Mouse (Mus musculus): ENCODE data around the gene Fam57a.
"Not testable (repeated sequence)": the region's sequence is repeated elsewhere in the genome, so short reads cannot be mapped to it uniquely, and the experiment has no call there.

Gene Fam57a

DNA sequence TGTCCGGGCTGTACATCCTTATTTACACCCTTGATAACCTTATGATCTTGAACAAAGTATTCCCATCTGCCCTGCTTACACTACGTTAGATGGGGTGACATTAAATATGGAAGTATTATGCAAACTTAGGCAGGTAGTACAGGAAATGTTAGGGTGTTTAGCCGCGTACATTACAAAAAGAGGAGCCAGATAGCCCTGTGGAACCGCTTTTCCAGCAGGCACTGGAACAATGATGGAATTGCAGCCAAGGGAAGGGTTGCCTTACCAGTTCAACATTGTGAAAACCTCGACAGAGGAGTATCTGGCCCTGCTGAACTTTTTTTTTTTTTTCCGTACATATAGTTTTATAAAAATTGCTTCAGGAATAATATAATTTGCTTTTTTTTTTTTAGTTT is 672 bp downstream of the Fam57a start:
- no peak for DNase-seq (ENCODE audit: low read depth, low spot score)

DNA sequence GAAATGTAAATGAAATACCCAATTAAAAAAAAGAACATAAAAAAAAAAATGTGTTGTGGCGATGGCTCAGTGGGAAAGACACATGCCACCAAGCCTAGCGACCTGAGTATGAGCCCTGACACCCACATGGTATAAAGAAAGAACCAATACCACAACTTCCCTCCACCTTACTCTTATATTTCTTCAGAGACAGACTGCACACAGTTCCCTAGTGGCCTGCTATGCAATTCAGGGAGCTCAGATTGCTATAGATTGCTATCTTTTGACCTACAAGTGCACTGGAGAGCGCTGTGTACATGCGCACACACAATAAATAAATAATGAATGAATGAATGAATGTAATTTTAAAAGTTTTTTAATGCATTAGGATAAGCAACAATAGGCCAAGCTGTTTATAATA is 4.3 kb downstream of the Fam57a start:
- DNase-seq (ENCODE audit: low read depth, low spot score): no peak

DNA sequence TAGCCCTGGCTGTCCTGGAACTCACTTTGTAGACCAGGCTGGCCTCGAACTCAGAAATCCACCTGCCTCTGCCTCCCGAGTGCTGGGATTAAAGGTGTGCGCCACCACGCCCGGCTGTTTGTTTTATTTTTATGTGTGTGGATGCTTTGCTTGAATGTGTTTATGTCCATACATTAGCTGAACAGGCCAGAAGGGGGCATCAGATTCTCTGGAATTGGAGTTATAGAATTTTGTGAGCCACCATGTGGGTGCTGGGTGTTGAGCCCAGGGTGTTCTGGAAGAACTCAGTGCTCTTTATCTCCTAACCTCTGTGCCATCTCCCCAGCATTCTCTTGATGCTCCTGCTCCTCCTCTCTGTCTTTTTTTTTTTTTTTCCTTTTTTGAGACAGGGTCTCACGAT is 7.4 kb downstream of the Fam57a start:
- peak; percentile 17 for DNase-seq (ENCODE audit: low read depth, low spot score)

DNA sequence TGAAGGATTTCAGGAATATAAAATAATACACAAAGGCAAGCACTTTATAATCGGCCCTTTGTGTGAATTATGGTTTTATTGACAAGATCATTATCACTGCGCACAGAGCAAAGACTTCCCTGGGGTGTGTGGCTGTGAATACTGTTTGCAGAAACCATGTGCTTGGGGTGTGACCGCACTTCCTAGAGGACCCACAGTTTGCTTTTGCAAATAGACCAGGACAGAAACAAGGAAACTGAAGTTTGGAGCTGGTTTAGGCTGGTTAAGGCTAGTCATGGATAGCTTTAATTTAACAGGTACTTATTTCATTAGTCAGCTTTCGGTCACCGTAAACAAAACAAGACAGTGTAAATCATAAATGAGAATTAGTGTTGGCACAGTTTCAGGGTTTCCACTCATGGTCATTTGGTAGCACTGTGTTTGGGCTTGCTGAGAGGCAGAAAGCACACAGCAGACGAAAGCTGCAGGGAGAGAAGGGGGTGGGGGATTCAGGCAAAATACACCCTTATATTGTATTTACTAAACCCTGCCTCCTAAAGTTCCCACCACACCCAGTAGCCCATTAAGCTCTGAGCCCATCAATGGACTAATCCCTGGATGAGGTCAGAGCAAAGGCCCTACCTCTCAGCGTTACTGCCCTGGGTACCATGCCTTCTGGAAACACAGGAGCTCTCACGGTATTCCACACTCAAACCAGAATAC is 17.0 kb downstream of the Fam57a start:
- no peak for DNase-seq (ENCODE audit: low read depth, low spot score)

DNA sequence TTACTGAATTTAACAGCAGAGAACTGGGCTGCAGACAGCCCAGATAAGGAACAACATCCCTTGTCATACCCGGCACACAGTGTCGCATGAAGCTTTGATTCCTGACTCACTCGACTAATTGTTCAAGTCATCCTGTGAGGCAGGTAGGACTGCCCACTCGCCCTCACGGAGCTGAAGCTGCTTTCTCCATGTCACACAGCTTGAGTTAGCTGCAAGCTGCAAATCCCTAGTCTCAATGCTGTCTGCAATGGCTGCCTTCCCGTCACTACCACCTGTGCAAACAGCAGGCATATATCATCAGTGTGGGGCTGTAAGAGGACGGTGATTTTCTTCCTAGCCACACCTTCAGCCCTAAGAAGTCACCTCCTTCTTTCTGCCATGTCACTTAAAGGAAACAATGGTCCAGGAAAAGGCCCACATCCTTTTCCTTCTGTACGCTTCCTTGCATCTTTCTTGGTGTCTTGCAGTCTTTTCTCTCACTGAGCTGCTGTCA is 17.6 kb downstream of the Fam57a start:
- no peak for DNase-seq (ENCODE audit: low read depth, low spot score)

DNA sequence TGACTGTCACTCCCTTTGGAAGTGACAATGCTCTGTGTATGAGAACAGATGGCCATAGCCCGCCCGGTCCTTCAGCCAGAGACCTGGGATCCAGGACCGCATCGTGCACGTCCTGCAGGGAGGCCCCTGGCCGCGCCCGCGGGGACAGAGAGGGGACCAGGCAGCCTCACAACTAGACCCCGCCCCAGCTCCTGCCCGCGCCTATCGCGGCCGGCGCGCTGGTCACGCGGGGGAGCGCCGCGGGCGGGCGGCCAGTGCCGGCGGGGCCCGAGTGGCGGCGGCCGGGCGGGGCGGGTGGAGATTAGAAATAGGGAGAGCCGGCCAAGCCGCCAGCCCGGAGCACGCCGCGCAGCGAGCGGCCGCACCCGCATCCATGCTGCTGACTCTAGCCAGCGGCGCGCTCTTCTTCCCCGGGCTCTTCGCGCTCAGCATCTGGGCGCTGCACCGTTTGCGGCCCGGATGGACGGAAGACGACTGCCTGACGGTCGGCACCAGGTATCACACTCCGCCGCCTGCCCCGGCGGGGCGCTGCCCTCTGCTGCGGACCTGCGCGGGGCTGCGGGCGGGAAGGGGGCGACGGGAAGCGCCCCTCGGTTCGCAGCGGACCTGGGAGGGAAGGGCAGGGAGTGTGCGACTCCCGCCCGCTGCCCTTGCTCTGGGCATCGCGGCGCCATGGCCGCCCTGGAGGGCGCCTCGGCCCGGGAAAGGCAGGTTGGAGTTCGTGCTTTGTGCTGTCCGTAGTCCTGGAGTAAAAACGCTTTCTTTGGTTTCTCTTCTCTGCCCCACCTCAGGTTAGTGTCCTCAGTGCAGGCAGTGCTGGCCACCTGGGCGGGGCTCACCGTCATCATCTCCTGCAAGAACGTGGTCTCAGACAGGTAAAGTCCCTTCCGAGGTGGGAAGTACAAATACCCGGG is 22.5 kb downstream of the Fam57a start:
- DNase-seq (ENCODE audit: low read depth, low spot score): peak; percentile 56

DNA sequence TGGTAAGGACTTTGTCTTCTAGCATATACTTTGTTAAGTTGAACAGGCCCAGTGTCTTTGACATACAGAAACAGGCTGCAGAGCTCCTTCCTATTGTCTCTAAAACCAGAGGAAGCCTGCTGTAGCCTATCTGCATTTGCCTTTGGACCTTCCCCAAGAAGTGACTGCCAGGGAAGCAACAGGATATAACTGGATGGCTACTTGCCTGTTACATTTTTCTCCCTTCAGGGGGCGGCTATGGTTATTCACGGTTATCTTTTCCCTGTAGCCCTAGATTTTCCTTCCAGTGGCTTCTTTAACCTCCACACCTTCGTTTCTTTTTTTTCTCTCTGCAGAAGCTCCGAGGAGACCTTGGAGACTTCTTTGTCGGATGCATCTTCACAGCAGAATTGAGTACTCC is 27.3 kb downstream of the Fam57a start:
- no peak for DNase-seq (ENCODE audit: low read depth, low spot score)

DNA sequence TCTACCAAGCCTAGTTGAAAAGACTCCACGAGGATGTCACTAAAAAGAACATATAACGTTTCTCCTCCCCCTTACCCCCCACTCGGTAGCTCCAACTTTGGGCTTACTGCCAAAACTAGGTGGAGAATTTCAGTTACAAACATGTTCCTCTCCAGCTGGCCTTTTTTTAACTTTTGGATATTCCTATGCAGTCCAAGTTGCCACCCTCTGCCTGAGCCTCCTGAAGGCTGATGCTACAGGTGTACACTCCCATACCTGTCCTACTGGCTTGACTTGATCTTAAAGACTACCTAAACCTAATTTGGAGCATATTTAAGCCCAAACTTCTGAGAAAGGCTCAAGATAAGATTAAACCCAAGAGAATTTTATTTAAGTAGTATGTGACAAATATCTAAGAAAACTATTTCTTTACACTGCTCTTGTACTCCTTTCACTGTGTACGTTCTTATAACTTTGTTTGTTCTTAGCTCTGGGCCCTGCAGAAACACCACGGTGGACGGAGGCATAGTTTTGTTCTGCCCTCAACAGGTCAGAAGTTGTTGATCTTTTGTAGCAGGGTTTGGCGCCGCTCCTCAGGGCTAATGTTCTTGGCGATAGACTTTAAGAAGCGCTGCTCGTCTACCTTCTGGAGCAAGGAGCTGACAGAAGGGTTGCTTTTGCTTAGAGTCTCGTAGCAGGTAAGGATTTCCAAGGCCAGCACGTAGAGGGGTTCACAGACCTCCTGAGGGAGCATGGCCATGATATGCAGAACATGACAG is 30.9 kb downstream of the Fam57a start:
- DNase-seq (ENCODE audit: low read depth, low spot score): no peak

DNA sequence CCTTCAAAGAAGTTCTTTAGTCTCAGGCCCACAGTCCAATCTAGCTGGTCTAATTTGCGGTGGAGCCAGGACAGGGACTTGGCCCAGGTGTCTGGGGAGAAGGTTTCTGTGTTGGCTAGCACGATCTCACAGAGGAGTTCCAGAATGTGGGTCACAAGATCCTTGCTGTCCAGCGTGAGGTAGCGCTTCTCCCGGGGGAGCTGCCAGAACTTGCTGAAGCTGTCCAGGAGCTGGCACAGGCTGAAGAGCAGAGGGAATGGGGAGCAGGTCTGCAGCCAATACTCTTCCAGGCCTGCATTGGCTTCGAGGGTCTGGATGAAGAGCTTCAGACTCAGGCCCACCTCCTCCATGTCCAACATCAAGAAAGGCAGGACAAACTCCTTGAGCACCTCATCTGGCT is 32.1 kb downstream of the Fam57a start:
- not testable (repeated sequence) for DNase-seq (ENCODE audit: low read depth, low spot score)

DNA sequence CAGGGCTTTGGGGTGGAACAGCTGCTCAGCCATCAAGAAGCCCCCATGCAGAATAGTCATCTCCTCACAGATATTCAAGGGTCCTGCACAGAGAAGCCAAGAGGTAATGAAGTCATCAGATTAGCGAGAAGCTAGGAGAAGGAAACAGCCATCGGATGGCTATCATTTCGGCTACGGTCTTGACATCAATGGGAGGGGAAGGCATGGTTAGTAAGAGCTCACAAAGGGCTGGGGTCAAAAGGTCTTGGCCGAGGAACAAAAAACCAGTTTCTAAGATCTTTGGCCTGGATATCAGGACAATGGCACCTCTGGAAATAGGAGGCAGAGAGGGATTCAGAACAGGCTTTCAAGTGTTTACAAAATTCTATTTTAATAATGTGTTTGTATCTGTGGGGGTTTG is 34.4 kb downstream of the Fam57a start:
- DNase-seq (ENCODE audit: low read depth, low spot score): no peak

DNA sequence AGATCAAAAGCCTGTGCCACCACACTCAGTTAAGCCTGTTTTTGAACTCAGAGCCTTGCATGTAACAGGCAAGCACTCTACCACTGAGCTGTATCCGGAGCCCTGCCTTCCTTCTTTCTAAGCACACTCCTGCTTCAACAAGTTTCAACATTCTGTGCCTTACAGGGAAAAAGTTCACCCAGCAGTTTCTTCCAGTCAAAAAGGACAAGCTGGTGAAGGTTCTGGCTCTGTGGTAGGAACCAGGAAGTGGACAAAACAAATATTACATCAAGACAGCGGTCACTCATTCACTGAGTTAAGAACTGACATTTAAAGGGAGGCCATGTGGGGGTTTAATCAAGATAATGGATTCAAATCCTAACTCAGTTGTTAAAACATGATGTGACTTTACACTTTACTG is 35.5 kb downstream of the Fam57a start:
- no peak for DNase-seq (ENCODE audit: low read depth, low spot score)

DNA sequence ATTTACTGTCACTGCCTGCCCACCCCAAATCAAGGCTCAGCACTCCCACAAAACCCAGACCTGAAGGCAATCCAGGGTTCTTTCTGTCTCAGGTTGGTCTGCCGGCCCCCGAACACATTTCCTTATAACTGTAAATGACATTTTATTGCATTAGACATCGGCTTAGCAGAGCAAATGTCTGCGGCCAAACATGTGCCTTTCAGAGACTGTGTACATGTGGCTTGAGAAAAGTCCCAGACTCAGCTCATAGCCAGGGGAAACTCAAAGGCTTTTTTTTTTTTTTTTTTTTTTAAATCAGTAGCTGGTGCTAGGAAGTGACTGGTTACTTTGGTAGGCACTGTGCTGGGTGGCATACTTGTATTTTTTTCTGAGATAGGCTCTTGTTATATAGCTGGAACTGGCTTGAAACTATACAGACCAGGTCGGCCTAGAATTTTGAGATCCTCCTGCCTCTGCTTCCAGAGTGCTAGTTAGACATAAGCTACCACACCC is 36.6 kb downstream of the Fam57a start:
- no peak for DNase-seq (ENCODE audit: low read depth, low spot score)

DNA sequence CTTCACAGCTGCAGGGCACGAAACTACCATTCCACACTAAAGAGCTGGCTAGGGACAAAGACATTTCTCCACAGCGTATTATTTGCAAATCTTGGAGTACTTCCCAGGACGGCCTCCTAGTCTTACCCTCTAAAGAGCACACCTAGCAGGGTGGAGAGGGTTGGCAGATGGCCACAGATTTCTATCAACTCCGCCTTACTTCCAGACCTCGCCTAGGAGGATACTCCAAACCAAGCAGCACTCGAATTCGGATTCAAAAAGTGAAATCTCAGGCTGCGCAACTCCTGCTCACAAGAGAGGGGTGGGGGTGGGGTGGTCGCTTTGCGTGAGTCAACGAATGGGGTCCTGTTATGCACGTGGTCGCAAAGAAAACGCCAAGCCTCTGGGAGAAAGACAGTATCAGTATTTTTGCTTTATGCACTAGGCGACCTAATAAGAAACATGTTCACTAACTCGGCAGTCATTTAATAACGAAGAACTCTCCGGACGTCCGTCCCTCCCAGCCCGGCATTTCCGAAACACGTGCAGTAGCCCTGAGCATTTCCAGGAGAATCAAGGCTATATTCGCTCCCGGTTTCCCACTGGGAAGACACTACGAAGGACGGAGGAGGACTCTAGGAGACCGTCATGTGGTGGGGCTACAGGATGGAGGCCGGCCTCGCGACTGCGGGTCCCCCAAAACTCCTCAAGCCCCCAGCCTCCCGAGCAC is 37.4 kb downstream of the Fam57a start:
- peak; percentile 38 for DNase-seq (ENCODE audit: low read depth, low spot score)

DNA sequence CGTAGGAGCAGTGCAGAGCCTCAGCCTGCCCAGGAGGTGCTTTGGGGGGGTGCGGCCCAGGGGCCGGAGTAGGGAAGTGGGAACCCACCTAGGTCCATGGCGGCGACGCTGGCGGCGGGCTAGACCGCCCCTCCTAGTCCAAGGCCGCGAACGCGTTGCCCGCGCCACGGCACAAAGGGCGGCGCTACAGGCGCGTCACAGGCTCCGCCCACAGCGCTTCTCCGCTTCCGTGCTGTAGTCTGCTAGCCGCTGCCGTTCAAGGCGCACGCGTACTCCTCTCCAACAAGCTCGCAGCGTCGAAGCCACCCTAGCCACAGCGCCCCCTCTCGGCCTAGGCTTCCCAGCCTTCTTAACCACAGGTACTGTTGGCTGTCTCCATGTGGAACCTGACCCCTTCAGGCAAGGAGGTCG is 37.9 kb downstream of the Fam57a start, which contains the start of the genes Dbil5 and Gemin4:
Gene Dbil5, plus strand, starts transcription at position 219 of the 411 bp plus-strand sequence.
Gene Gemin4, minus strand, starts transcription at position 275 of the 411 bp plus-strand sequence.
- peak; percentile 100 for DNase-seq (ENCODE audit: low read depth, low spot score)

DNA sequence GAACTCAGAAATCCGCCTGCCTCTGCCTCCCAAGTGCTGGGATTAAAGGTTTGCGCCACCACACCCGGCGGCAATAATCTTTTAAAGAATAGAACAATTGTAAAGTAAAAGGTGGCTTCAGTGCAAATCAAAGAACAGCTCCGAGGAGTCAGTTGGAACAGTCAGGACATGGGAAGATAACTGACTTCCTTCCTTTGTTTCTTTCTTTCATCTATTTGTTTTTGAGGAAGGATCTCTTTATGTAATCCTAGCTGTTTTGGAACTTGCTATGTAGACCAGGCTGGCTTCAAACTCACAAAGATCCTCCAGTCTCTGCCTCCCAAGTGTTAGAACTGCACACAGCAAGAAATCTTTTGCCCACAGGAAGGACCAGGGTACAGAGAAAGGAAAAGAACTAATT is 45.2 kb downstream of the Fam57a start:
- no peak for DNase-seq (ENCODE audit: low read depth, low spot score)

DNA sequence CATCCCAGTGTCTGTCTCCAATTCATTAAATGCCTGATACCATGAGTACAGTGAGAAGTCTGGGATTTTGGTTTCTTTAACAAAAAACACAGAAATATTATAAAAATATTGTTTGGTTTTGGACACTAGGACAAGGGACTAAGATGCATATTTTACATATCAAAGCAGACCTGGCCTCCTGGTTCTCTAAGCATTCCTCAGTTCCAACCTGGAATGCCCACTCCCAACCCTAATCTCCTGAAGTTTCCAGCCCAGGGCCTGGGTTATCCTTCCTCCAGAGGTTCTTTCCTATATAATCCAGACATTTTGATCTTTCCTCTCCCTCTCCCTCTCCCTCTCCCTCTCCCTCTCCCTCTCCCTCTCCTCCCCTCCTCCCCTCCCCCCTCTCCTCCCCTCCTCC is 45.6 kb downstream of the Fam57a start:
- no peak for DNase-seq (ENCODE audit: low read depth, low spot score)

DNA sequence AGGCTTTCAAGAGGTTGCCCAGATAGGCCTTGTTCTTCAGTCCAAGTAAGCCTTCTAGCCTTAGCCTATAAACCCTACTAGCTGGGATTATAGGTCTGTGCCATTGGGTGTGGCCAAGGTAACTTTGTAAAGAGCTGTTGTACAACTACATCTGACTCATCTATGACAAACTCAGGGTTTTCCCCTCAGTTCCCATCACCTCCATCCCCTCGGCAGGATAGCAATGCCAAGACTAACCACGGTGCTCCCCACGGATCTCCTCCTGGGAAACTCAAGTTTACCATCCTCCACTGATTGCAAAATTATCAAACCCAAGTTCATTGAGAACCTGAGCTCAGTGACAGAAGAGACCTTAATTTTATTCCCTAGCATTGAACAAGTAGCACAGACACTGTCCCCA is 56.7 kb downstream of the Fam57a start:
- DNase-seq (ENCODE audit: low read depth, low spot score): no peak

DNA sequence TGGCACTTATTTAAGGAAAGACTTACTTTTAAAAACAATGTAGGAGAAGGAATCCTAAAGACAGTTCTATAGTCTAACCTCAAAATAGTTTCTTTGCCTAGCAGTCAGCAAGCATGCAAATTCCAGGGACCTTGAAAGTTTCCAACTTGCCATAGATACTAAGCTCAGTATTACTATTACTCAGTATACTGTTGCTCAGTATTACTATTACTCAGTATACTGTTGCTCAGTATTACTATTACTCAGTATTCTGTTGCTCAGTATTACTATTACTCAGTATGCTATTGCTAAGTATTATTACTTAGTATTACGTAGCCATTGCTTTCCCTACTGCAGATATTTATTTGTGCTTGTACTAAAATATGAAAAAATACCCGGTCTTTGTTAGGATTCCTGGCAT is 60.3 kb downstream of the Fam57a start:
- no peak for DNase-seq (ENCODE audit: low read depth, low spot score)

DNA sequence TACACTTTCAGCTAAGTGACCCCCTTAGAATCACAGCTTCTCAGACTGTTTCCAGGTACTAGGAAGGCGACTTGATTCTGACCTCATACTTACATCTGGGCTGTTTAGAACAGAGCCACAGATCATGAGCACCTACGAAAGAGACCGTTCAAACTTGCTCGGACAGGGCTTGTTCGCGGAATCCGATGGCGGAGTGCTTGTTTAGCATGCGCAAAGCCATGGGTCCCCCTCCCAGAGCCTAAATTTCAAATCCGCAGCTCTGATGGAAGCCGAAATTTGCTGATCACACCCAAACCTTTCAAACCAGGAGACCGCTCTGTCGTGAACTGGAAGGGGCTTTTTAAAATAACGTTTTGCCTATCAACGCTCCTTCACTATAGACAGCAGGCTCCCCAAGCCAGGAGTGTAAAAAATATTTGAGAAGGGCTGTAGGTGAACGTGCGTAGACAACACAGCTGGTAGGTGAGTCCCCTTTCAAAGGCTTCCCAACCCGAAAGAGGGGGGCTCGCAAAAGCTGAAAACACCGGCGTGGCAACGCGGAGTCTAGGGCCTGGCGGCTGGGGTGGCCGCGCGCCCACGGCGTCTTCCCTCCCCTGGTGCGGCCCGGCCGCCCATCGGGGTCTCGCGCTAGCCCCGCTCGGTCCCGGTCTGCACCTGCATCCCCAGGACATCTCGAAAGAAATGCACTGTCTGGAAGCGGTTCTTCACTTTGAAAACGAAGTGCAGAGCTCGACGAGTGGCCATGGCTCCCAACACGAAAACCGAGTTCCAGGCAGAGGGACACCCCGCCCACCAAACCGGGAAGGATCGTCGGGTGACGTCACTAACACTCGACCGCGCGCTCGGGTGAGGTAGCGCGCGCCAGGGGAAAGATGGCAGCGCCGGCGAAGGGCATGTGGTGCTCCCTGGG is 63.7 kb downstream of the Fam57a start, which contains the start of the genes Mrm3 and Glod4:
Gene Mrm3, plus strand, starts transcription at position 815 of the 910 bp plus-strand sequence.
Gene Glod4, minus strand, starts transcription at position 825 of the 910 bp plus-strand sequence.
- DNase-seq (ENCODE audit: low read depth, low spot score): peak; percentile 91

Measured in CD4-positive, CD25-positive, alpha-beta regulatory T cell, adult 2 months (primary cell).